Mouse (Mus musculus) layer of hippocampus, adult 18-20 months (tissue): ENCODE results near the gene Izumo4. TPM values are rescaled to one million over a fixed set of nuclear protein-coding genes. Genes with fewer than 3 reads are reported as not detected.
A peak's percentile ranks its signal among the peaks of the same experiment; 100 is the strongest.

Experiments
- DNase-seq, 2 experiments: peaks; one replicate each; pipeline ENCODE4 v3.0.0; 2022; ENCODE audit warnings: low spot score in 2 of 2
- total RNA-seq, 2 experiments: library from RNA; stranded (reverse); gene quantifications; 2 replicates each; pipeline ENCODE4 v1.2.3; 2021

Gene Izumo4
- total RNA-seq, 2 experiments from 2014 or later: 52.5 to 54.7 TPM

GRCm38 (mm10) chr10:80710834-80711233, 8.8 kb downstream of the Izumo4 start:
- DNase-seq: no peak

GRCm38 (mm10) chr10:80717281-80717680, 15.3 kb downstream of the Izumo4 start:
- DNase-seq: no peak

DNA sequence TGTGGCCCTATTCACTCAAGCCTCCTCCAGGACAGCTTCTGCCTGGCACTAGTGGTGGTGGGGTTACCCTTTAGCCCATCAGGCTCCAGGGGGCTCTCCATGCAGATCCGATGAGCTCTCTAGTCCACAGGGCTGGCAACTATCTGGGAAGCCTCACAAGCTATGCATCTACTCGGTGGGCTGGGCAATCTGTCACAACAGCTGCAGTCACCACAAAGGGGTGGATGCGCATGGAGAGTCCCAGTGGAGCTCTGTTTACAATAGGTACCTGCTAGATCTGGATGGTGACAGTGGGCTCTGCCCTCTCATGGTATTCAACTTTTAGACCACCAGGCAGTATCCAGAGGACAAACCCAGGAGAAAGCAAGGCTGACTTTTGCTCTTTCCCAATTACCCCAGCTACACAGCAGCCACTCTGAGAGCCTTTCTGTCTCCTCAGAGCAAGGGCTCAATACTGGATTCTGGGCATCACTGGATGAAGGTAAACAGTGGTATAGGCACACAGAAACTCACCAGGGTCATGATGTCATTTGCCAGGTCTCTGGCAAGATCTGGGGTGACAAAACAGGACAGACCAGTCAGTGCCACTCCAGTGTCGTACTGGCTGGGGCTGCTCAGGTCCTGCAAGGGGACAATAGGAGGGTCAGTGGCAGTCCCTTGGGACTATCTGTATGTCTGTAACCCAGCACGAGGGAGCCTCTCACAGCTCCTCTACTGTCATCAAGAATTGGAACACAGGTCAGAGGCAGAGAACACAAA, 25.6 kb downstream of the Izumo4 start:
- no peak for DNase-seq

DNA sequence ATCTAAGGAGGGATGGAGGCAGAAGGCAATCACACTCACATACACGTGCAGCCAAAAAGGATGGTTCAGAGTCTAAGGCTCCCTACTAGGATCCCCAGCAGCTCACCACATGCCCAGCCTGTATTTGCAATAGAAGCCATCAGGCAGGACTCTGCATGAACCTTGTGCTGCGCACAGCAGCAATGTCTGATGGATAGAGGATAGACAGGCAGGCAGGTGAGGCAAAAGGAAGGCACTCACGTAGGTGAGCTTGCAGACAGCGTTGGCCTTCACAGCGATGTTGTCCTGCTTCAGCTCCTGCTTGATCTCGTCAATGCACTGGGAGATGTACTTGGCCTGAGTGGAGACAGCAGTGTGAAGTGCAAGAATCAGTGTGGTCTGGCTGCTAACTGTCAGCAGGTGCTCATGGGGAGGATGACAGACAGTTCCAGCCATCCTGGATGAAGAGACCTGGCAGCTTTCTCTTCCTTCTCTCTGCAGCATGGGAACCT, 30.7 kb downstream of the Izumo4 start:
- DNase-seq: no peak

- DNase-seq: no peak
Observed at GRCm38 (mm10) chr10:80736731-80737130, 34.7 kb downstream of the Izumo4 start.

GRCm38 (mm10) chr10:80738657-80739056, 36.7 kb downstream of the Izumo4 start:
- DNase-seq: no peak

DNA sequence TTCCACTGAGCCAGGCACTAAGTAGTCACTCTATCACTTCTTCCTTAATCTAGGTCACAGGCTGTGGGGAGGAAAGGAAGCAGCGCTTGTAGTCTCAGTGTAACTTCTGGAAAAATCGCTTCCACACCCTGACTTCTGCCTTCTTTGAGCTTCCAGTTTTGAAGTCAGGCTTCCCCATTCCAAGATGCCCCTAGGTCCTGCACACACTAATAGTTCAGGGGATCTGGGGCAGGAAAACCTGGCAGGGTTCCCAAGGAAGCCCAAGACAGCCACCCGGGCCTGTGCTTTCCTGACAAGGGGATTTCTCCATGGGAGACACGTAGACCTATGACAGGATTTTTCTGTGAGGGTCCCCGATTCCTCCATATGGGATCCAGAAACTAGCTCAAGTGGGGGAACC, 39.2 kb downstream of the Izumo4 start:
- DNase-seq: no peak

GRCm38 (mm10) chr10:80741634-80742179, 39.7 kb downstream of the Izumo4 start:
- no peak for DNase-seq

- peak; percentile 98 for DNase-seq
Observed at GRCm38 (mm10) chr10:80742180-80742978, 40.4 kb downstream of the Izumo4 start, which contains the start of gene Ap3d1. Gene Ap3d1, minus strand, starts transcription at chr10:80742264.

GRCm38 (mm10) chr10:80744262-80744661, 42.3 kb downstream of the Izumo4 start:
- DNase-seq: no peak

DNA sequence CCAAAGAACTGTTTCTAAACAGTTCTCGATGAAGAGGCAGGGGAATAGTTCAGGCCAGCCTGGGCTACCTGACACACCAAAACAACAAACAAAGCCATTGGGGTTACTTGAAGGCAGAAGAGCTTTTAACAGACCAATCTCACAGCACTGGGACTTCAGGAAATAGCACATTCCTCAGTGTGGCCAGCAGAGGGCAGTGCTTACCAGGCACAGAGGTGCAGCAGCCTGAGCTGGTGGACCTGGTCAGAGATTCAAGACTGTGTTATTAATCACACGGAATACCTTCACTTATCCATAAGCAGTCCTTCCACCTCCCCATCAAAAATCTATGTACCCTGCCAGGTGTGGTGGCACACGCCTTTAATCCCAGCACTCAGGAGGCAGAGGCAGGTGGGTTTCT, 45.4 kb downstream of the Izumo4 start:
- DNase-seq: peak; percentile 68 to 80

- no peak for DNase-seq
Observed at GRCm38 (mm10) chr10:80748609-80749008, 46.6 kb downstream of the Izumo4 start.

GRCm38 (mm10) chr10:80751188-80751832, 49.3 kb downstream of the Izumo4 start:
- DNase-seq: no peak

GRCm38 (mm10) chr10:80752079-80752625, 50.2 kb downstream of the Izumo4 start:
- no peak for DNase-seq

DNA sequence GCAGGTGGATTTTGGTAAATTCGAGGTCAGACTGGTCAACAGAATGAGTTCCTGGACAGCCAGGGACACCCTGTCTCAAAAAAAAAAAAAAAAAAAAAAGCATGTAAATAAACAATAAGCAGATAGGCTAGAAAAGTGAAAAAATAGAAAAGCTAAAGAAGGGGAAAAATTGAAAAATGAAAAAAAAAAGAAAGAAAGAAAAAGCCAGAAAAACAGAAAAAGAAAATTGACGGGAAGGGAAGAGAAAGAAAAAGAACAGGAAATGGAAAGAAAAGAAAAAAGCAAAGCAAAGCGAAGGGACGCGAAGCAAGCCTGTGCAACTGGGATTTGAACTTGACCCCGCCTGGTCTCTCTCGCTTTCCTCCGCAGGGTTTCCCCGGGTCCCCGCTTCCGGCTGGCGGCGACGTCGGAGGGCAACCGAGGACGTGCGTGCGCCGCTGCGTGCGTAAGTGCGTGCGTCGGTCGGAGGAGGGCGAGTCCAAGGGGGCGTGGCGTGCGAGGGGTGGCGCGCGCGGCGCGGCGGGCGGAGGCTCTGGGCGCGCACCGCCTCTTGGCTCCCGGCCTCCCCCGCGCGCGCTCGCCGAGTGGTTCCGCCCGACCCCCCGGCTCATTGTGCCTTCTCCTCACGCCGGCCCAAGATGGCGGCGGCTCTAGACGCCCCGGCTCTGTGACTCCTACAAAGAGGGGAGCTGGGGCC, 52.8 kb downstream of the Izumo4 start, which contains the start of gene Dot1l:
Gene Dot1l (plus strand): TSS at position 613 of the 697 bp plus-strand sequence.
- DNase-seq: peak; percentile 97 to 99

Other genes starting within 250 kb of the Izumo4 start
- under 1 TPM in 1 of 2 experiments, not detected in 1; 0.07 TPM for gene Onecut3, start 207.3 kb upstream of the Izumo4 start, total RNA-seq
- gene Atp8b3, start 163.1 kb upstream of the Izumo4 start, total RNA-seq: under 1 TPM; 0.18 to 0.22 TPM
- 10 to 100 TPM; 44.8 to 48.1 TPM for gene Rexo1, start 140.6 kb upstream of the Izumo4 start, total RNA-seq
- 10 to 100 TPM; 57.3 to 62.1 TPM for gene Klf16, start 124.9 kb upstream of the Izumo4 start, total RNA-seq
- gene Abhd17a, start 111.8 kb upstream of the Izumo4 start, total RNA-seq: 100 to 1,000 TPM; 166 to 168 TPM
- 10 to 100 TPM; 43.9 to 54.4 TPM for gene Scamp4, start 99.3 kb upstream of the Izumo4 start, total RNA-seq
- gene Adat3, start 99.3 kb upstream of the Izumo4 start, total RNA-seq: 1 to 10 TPM; 1.7 to 3.4 TPM
- gene Gm49322, start 96.2 kb upstream of the Izumo4 start, total RNA-seq: 1 to 10 TPM; 2.6 to 3.1 TPM
- gene Csnk1g2, start 79.3 kb upstream of the Izumo4 start, total RNA-seq: 100 to 1,000 TPM; 230 to 247 TPM
- 100 to 1,000 TPM; 110 to 114 TPM for gene Btbd2, start 45.1 kb upstream of the Izumo4 start, total RNA-seq
- 10 to 100 TPM; 44.7 to 46.1 TPM for gene Mknk2, start 24.1 kb upstream of the Izumo4 start, total RNA-seq
- gene Mob3a, start 207 bp upstream of the Izumo4 start, total RNA-seq: 10 to 100 TPM; 13.2 to 13.5 TPM
- gene Ap3d1, start 40.1 kb downstream of the Izumo4 start, total RNA-seq: 100 to 1,000 TPM; 138 TPM
- 10 to 100 TPM; 40.6 to 49.6 TPM for gene Dot1l, start 53.0 kb downstream of the Izumo4 start, total RNA-seq
- 10 to 100 TPM; 52.3 to 57.3 TPM for gene Sf3a2, start 96.0 kb downstream of the Izumo4 start, total RNA-seq
- 10 to 100 TPM; 63.3 to 71.2 TPM for gene Plekhj1, start 96.4 kb downstream of the Izumo4 start, total RNA-seq
- gene Amh, start 103.1 kb downstream of the Izumo4 start, total RNA-seq: 1 to 10 TPM; 3.3 to 3.6 TPM
- gene Jsrp1, start 111.3 kb downstream of the Izumo4 start, total RNA-seq: 1 to 10 TPM; 2.2 to 3.0 TPM
- gene Oaz1, start 124.5 kb downstream of the Izumo4 start, total RNA-seq: 100 to 1,000 TPM; 518 to 519 TPM
- gene Lingo3, start 141.9 kb downstream of the Izumo4 start, total RNA-seq: 10 to 100 TPM; 42.7 to 51.6 TPM
- gene Lsm7, start 153.0 kb downstream of the Izumo4 start, total RNA-seq: 10 to 100 TPM; 41.4 to 50.4 TPM
- gene Sppl2b, start 153.1 kb downstream of the Izumo4 start, total RNA-seq: 10 to 100 TPM; 46.4 to 55.6 TPM
- gene Tmprss9, start 169.7 kb downstream of the Izumo4 start, total RNA-seq: under 1 TPM; 0.40 to 0.56 TPM
- gene Timm13, start 198.8 kb downstream of the Izumo4 start, total RNA-seq: 100 to 1,000 TPM; 136 to 144 TPM
- 10 to 100 TPM; 19.5 to 22.3 TPM for gene Lmnb2, start 216.1 kb downstream of the Izumo4 start, total RNA-seq
- gene Gadd45b, start 227.9 kb downstream of the Izumo4 start, total RNA-seq: 10 to 100 TPM; 24.9 to 28.1 TPM